Mouse (Mus musculus) liver, embryonic 14.5 days (tissue): ENCODE measurements around the gene 2010003K11Rik. TPM values are rescaled to one million over a fixed set of nuclear protein-coding genes. Genes with fewer than 3 reads are reported as not detected.

Source experiments
- ATAC-seq: fragments of 200-750 bp; cut with Nextera tagmentation; 2 replicates; pipeline ENCODE4 v1.8.0; 2017; ENCODE audit warnings: moderate number of reproducible peaks, mild to moderate bottlenecking, moderate library complexity; ENCODE audit not compliant: insufficient read depth
- DNase-seq, 3 experiments: peaks; one replicate each; pipeline ENCODE4 v3.0.0-alpha.2; 2012 to 2013; ENCODE audit warnings: low read depth in 3 of 3, low spot score in 3 of 3
- H3K27ac ChIP-seq: fragments of 300-500 bp; sonication (generic); 2 replicates; pipeline ENCODE4 v1.5.1; 2014; ENCODE audit warnings: moderate library complexity, mild to moderate bottlenecking, control low read depth, inconsistent platforms
- H3K27me3 ChIP-seq: fragments of 300-500 bp; sonication (generic); 2 replicates; pipeline ENCODE4 v1.6.1; 2014; ENCODE audit warnings: mild to moderate bottlenecking, low read length, moderate library complexity; ENCODE audit not compliant: control insufficient read depth, insufficient read depth
- H3K36me3 ChIP-seq: fragments of 300-500 bp; sonication (generic); replicated peaks from 2 replicates; pipeline ENCODE4 v1.6.1; 2014; ENCODE audit warnings: low read depth; ENCODE audit not compliant: control insufficient read depth, insufficient read depth
- H3K4me1 ChIP-seq, 2 experiments: fragments of 200-500 bp in 1 of 2; fragments of 300-500 bp in 1 of 2; sonication (generic) in 1 of 2; replicated peaks; 2 replicates each; pipeline ENCODE4 v1.6.1; 2012 to 2014; ENCODE audit warnings: antibody characterized with exemption in 1 of 2, inconsistent platforms in 1 of 2, low read length in 1 of 2; ENCODE audit not compliant: control insufficient read depth in 2 of 2, insufficient read depth in 2 of 2
- H3K4me2 ChIP-seq: fragments of 300-500 bp; sonication (generic); 2 replicates; pipeline ENCODE4 v1.6.1; 2014; ENCODE audit warnings: low read depth, mild to moderate bottlenecking, control low read depth, moderate library complexity
- H3K4me3 ChIP-seq, 2 experiments: fragments of 200-500 bp in 1 of 2; fragments of 300-500 bp in 1 of 2; sonication (generic) in 1 of 2; 2 replicates each; pipeline ENCODE4 v1.5.1; 2012 to 2014; ENCODE audit warnings: low read depth in 2 of 2, low read length in 2 of 2, mild to moderate bottlenecking in 2 of 2, control low read depth in 1 of 2, inconsistent platforms in 1 of 2, moderate library complexity in 1 of 2; ENCODE audit not compliant: insufficient read depth in 1 of 2
- H3K9ac ChIP-seq: fragments of 300-500 bp; sonication (generic); replicated peaks from 2 replicates; pipeline ENCODE4 v1.6.1; 2014; ENCODE audit warnings: mild to moderate bottlenecking, control low read depth, moderate library complexity
- H3K9me3 ChIP-seq: fragments of 300-500 bp; sonication (generic); 2 replicates; pipeline ENCODE4 v1.6.1; 2016; ENCODE audit warnings: low read length, mixed read lengths; ENCODE audit not compliant: control insufficient read depth
- CTCF ChIP-seq: IDR thresholded peaks from 2 replicates; pipeline ENCODE4 v1.5.1; 2016; ENCODE audit warnings: antibody characterized with exemption, low read depth, control low read depth
- EP300 ChIP-seq: IDR thresholded peaks from 2 replicates; pipeline ENCODE4 v1.6.1; 2016; ENCODE audit warnings: antibody characterized with exemption, low read depth
- WGBS: fragments of 180-500 bp; shearing (Covaris S2); extraction: QIAGEN DNeasy Blood & Tissue Kit; methylation state at CpG from one replicate; pipeline ENCODE4 v1.1.7; 2014; ENCODE audit not compliant: insufficient replicate concordance; 5-methylcytosine and 5-hydroxymethylcytosine counted together
- polyA plus RNA-seq, 2 experiments: library from polyadenylated mRNA; depleted of rRNA in 1 of 2; stranded (reverse) in 1 of 2; unstranded in 1 of 2; fragments of >200 nt; fragmentation: Nextera tagmentation in 1 of 2; extraction: Ambion mirVana in 1 of 2; gene quantifications; 2 replicates each; pipeline versions ENCODE4 v1.2.1 to v1.2.3; 2012 to 2014

The 2010003K11Rik gene
- polyA plus RNA-seq, 2 experiments: 0.08 TPM; not detected in 1

DNA sequence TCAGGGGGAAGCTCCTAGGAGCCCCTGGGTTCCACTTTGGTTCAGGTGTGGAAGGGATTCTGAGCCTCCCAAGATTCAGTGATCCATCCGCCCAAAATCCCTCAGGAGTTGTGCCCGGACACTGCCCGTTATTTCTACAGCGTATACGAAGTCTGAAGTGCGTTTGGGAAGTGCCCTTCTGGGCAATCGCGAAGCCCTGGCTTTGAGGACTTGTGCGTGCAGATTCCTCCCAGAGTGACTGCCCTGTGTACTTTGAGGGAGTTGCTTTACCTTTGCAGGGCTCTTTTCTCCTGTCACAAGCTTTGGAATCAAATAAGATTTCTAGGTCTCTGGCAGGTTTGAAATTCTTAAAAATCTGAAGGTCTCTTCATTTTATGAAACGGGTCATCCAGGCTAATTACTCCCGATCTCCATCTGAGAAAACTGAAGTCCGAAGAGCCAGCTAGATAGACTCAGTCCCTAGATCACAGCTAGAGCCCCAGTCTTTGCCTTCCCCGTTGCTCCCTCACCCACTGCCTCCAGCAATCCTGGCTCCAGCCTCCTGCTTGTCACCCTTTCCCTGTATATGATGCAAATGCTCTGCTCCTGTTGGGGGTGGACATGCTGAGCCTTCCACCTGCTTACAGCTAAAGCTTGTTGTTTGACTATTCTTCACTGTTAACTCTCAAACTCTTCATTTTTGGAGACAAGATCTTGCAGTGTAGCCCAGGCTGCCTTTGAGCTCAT lies 12.9 kb upstream of the 2010003K11Rik start:
- Histone ChIP-seq H3K36me3 (no peaks in the 10 kb centered on the region), H3K27ac (no peak overlapping the region), H3K27me3 (no peaks in the 10 kb centered on the region; the same call in none of the 2 replicates), H3K9ac (peak overlapping the region; percentile 91), H3K9me3 (no peaks in the 10 kb centered on the region), H3K4me1 (peaks cover 11 to 16% of the 10 kb centered on the region in 2 experiments), H3K4me3 (peak overlapping the region; percentile 84 to 90), H3K4me2 (peak overlapping the region; percentile 98)
- 9% methylated on average over 13 of the region's 13 CpGs for WGBS
- TF ChIP-seq EP300: no peak
- no peak for TF ChIP-seq CTCF
- no peak for ATAC-seq
- DNase-seq: no peak

DNA sequence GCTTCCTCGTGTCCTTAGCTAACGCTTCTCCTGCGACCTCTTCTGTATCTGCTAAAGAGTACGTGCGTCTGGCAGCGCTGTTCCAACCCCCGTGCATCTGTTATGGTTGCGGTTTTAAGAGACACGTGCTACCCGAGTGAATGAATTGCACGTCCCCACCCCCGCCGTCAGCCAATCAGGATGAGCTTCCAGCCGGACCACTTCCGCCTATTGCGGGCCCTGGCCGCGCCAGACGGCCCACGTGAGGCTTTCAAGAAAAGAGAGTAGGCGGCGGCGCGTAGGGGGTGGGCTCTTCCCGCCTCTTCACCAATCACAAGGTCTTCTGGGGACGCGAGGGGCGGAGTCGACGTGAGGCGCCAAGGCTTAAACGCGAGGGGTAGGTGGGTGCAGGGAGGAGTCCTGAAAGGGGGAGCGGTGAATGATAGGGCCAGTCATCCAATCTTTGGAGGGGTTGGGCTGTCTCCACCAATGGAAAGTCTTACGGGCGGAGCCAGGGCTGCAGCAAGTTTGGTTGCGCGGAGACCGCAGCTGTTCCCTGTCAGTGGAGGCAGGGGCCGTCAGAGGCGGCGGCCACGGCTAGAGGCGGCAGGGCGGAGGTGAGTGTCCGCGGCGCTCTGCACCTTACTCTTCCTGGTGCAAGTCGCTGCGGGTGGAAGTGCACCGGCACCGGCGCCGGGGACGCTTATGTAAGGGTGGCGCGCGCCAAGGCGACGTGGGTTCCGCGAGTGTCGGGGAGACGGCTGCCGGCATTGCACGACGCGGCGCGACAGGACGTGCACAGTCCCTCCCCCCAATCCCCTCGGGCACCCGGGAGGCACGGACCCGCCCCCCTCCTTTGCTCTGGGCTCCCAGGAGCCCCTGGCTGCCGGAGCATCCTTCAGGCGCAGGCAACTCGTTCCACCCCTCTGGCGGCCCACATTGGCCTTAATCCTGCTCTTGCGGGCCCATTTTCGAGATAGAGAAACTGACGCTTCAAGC lies 11.9 kb upstream of the 2010003K11Rik start, which contains the start of gene Pcx:
Gene Pcx (plus strand): TSS at position 487 of the 978 bp plus-strand sequence.
- DNase-seq (peak; percentile 99 to 100 (median 100)), ATAC-seq (peak; percentile 99)
- Histone ChIP-seq H3K4me3 (peak within 1 kb of the TSS; percentile 84 to 90), H3K36me3 (no peaks in the 10 kb centered on the region), H3K27ac (peak within 1 kb of the TSS; percentile 26), H3K9me3 (no peaks in the 10 kb centered on the region), H3K4me2 (peak within 1 kb of the TSS; percentile 98), H3K9ac (peak within 1 kb of the TSS; percentile 91), H3K4me1 (peaks cover 11 to 18% of the 10 kb centered on the region in 2 experiments), H3K27me3 (no peaks in the 10 kb centered on the region; the same call in none of the 2 replicates)
- under 1% methylated on average over 82 of the region's 82 CpGs for WGBS
- TF ChIP-seq EP300 (0 out of 2 replicates have a peak, but pooled peaks have one; percentile 24), CTCF (peak; percentile 19; the same call in 1 of the 2 replicates)

DNA sequence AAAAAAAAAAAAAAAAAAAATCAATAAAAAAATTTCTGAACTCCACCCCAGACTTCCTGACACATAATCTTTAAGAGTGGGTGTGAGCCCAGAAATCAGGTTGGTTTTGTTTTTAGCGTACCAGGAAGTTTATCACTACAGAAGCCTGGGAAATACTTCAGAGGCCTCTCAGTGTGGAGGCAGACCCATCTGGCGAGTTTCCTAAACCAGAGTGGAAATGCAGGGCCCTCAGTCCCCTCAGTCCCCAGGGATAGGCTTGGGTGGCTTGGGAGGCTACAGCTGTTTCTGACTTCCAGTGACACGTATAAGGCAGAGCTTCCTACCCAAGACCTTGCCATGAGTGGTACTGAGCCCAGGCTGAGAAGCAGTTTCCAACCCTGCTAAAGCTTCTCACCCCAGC lies 9.4 kb upstream of the 2010003K11Rik start:
- Histone ChIP-seq H3K9me3 (no peaks in the 10 kb centered on the region), H3K9ac (no peak overlapping the region), H3K4me1 (peaks cover 11 to 24% of the 10 kb centered on the region in 2 experiments), H3K36me3 (no peaks in the 10 kb centered on the region), H3K4me2 (no peak overlapping the region), H3K27me3 (no peaks in the 10 kb centered on the region; the same call in none of the 2 replicates), H3K27ac (no peak overlapping the region), H3K4me3 (no peak overlapping the region)
- 58% methylated on average over 3 of the region's 3 CpGs for WGBS
- ATAC-seq: no peak
- no peak for DNase-seq
- TF ChIP-seq EP300: no peak
- TF ChIP-seq CTCF: no peak

DNA sequence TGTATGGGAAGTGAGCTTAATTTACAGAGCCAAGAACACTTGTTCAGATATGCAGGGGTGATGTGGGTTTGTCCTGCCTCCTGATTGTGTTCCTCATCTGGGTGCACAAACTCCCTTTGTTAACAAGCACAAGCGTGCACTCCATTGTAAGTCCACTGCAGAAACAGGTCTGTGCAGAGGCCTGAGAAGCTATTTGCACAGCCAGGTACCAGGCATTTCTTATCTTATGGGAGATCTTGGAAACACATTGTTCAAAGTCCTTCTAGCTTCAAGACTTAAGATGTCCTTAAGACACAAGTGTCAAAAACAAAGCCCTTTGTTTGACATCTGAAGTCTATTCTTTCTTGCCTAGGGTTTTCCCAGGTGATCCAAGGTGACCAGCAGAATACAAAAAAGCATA lies 6.4 kb upstream of the 2010003K11Rik start:
- no peak for DNase-seq
- TF ChIP-seq EP300 (no peak), CTCF (no peak)
- Histone ChIP-seq H3K4me2 (no peak overlapping the region), H3K4me1 (peaks cover 5 to 16% of the 10 kb centered on the region in 2 experiments; a peak in 3 of 4 replicates), H3K4me3 (no peak overlapping the region), H3K27ac (no peak overlapping the region), H3K27me3 (no peaks in the 10 kb centered on the region), H3K36me3 (no peaks in the 10 kb centered on the region), H3K9ac (no peak overlapping the region), H3K9me3 (no peaks in the 10 kb centered on the region)
- WGBS: 77% methylated on average over 1 of the region's 1 CpGs
- no peak for ATAC-seq
